Mouse (Mus musculus) small intestine, adult 2 months (tissue): ENCODE results near the gene Cox19.

Experiments used
- CTCF ChIP-seq: fragments of 200-500 bp; IDR thresholded peaks from 2 replicates; pipeline ENCODE4 v1.5.1; 2012; ENCODE audit warnings: low read depth, mild to moderate bottlenecking, control low read depth, inconsistent platforms, low read length, moderate library complexity, mixed read lengths; ENCODE audit not compliant: insufficient replicate concordance, insufficient read length; ENCODE audit errors: extremely low read depth
- POLR2A ChIP-seq: fragments of 200-500 bp; IDR thresholded peaks from 2 replicates; pipeline ENCODE4 v1.6.1; 2012; ENCODE audit warnings: low read depth, mild to moderate bottlenecking, control low read depth, inconsistent platforms, low read length, moderate library complexity

- TF ChIP-seq CTCF = no peak
- TF ChIP-seq POLR2A = no peak
These were observed 37.7 kb downstream of the Cox19 start for GRCm38 (mm10) chr5:139313536-139313935.
